Mouse (Mus musculus) urinary bladder, postnatal 0 days (tissue): ENCODE data around the gene Cd160. TPM values are rescaled to one million over a fixed set of nuclear protein-coding genes. Genes with fewer than 3 reads are reported as not detected.

Source experiments
- polyA plus RNA-seq: library from polyadenylated mRNA; unstranded; fragments of >200 nt; fragmentation: Nextera tagmentation; extraction: Ambion mirVana; gene quantifications from 2 replicates; pipeline ENCODE4 v1.2.1, GENCODE M21; 2015

Gene Cd160
- not detected in 2 replicates for polyA plus RNA-seq

GRCm38 (mm10) chr3:96828984-96829383, at the start of gene Cd160, which contains the start of gene Pdzk1:
Gene Cd160, minus strand, starts transcription at chr3:96829351.
Gene Pdzk1, plus strand, starts transcription at chr3:96829284.

Other genes with a start within 250 kb of the Cd160 start
- 20.7 and 23.8 TPM in 2 replicates for gene Polr3gl, start 235.2 kb downstream of the Cd160 start, polyA plus RNA-seq
- gene Ankrd34a, start 232.7 kb downstream of the Cd160 start, polyA plus RNA-seq, result 0.61 and 0.71 TPM in 2 replicates
- gene Lix1l, start 228.2 kb downstream of the Cd160 start, polyA plus RNA-seq, result 6.3 and 7.7 TPM in 2 replicates
- gene Rbm8a, start 199.4 kb downstream of the Cd160 start, polyA plus RNA-seq, result 68.8 and 69.3 TPM in 2 replicates
- gene Pex11b, start 194.0 kb downstream of the Cd160 start, polyA plus RNA-seq, result 36.2 and 38.5 TPM in 2 replicates
- 0.06 and 0.10 TPM in 2 replicates for gene Gm42957, start 193.9 kb downstream of the Cd160 start, polyA plus RNA-seq
- gene Itga10, start 183.8 kb downstream of the Cd160 start, polyA plus RNA-seq, result 0.30 and 0.53 TPM in 2 replicates
- gene Ankrd35, start 159.2 kb downstream of the Cd160 start, polyA plus RNA-seq, result 2.2 and 3.0 TPM in 2 replicates
- gene Pias3, start 133.0 kb downstream of the Cd160 start, polyA plus RNA-seq, result 36.1 and 36.9 TPM in 2 replicates
- gene Nudt17, start 120.8 kb downstream of the Cd160 start, polyA plus RNA-seq, result 5.9 and 6.1 TPM in 2 replicates
- gene Polr3c, start 101.7 kb downstream of the Cd160 start, polyA plus RNA-seq, result 18.5 and 18.7 TPM in 2 replicates
- 29.5 and 33.5 TPM in 2 replicates for gene Rnf115, start 101.7 kb downstream of the Cd160 start, polyA plus RNA-seq
- 0.36 and 0.53 TPM in 2 replicates for gene Pdzk1, start 67 bp downstream of the Cd160 start, polyA plus RNA-seq
- gene Gja5, start 75.3 kb upstream of the Cd160 start, polyA plus RNA-seq, result 4.5 and 4.6 TPM in 2 replicates
- gene Gpr89, start 76.0 kb upstream of the Cd160 start, polyA plus RNA-seq, result 20.7 and 25.2 TPM in 2 replicates
- not detected in 2 replicates for gene Gja8, start 96.7 kb upstream of the Cd160 start, polyA plus RNA-seq